Mouse (Mus musculus) T-helper 17 cell (primary cell): ENCODE results near the gene Traf7.

Experiments used
- in situ Hi-C, 2 experiments: fragments of 300-600 bp; cut with MboI, MseI; formaldehyde crosslinking; loops; 1 replicate in 1 of 2; 2 replicates in 1 of 2; pipeline ENCODE4 v1.15.1; 2025; ENCODE audit warnings: high pct_unique_total_duplicates in 2 of 2

Traf7 gene

GRCm38 (mm10) chr17:24546234-24546633, 18.5 kb upstream of the Traf7 start:
- in situ Hi-C loops, result no loop called here

GRCm38 (mm10) chr17:24545247-24545646, 17.5 kb upstream of the Traf7 start:
- in situ Hi-C loops, result no loop called here

DNA sequence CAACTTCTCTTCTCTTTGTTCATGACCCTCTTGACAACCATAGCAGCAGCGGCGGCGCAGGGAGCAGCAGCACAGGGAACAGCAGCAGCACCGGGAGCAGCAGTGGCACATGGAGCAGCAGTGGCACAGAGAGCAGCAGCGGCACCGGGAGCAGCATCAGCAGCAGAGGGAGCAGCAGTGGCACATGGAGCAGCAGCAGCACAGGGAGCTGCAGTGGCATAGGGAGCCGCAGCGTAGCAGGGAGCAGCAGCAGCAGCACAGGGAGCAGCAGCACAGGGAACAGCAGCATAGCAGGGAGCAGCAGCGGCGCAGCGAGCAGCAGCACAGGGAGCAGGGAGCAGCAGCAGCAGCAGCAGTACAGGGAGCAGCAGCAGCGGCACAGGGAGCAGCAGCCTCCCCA, 16.9 kb upstream of the Traf7 start:
- in situ Hi-C loops, result no loop called here

DNA sequence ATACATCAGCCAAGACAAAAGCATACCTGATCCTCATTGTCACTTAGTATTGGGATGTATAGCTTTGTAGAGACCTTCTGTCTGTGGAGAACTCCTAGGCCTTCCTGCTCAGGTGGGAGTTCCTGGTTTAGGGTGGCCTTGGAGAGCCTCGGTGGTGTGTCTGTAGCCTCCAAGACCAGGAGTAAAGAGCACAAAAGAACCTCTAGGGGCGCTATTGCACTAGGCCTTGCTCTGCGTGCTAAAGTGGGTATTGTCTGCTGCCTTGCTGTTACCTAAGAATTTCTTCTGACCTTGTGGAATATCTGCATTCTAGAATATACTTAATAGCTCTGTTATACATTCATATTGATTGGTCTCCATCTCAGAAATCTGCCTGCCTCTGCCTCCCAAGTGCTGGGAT, 12.6 kb upstream of the Traf7 start:
- in situ Hi-C loops, result no loop called here

DNA sequence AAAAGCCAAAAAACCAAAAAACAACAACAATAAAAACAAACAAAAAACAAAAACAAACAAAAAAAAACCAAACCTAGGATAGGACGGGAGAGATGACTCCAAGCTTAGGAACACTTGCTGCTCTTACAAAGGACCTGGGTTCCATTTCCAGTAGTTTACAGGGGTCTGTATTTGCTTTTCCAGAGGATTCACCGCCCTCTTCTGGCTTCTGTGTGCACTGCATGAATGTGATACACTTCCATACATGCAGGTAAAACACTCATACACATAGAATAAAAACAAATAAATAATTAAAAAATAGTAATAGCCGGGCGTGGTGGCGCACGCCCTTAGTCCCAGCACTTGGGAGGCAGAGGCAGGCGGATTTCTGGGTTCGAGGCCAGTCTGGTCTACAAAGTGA, 11.2 kb upstream of the Traf7 start:
- in situ Hi-C loops, result loop anchor here in 1 of 2 experiments (5.0 kb wide), 1 partner anchor 118 kb away; the partner anchor contains the start of gene Npw

GRCm38 (mm10) chr17:24537536-24537935, 9.8 kb upstream of the Traf7 start:
- in situ Hi-C loops, result loop anchor here in 1 of 2 experiments (5.0 kb wide), 1 partner anchor 120 kb away; the partner anchor contains the start of gene Npw

GRCm38 (mm10) chr17:24535300-24535699, 7.6 kb upstream of the Traf7 start:
- in situ Hi-C loops, result loop anchor here in 1 of 2 experiments (5.0 kb wide), 1 partner anchor 122 kb away; the partner anchor contains the start of gene Npw

DNA sequence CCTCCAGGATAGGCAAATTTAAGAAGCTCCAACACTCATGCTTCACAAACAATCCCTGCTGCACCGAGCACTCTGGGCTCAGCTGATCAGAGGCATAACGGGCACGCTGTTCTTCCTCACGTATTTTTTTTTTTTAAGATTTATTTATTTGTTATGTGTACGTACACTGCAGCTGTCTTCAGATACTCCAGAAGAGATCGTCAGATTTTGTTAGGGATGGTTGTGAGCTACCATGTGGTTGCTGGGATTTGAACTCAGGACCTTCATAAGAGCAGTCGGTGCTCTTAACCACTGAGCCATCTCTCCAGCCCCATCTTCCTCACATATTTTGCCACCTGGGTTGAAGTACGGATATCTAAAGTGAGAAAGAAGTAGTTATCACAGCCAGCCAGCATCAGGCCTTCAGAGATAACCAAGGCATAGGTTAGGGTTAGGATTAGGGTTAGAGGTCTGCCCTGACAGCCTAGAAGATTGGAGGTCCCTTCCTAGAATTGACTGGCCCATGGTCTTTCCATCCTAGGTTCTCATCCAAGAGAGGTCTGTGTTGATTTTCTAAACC, 6.5 kb upstream of the Traf7 start, which contains the start of gene Rab26:
Gene Rab26 (minus strand): TSS at position 51 of the 559 bp plus-strand sequence.
- in situ Hi-C loops, result no loop called here

DNA sequence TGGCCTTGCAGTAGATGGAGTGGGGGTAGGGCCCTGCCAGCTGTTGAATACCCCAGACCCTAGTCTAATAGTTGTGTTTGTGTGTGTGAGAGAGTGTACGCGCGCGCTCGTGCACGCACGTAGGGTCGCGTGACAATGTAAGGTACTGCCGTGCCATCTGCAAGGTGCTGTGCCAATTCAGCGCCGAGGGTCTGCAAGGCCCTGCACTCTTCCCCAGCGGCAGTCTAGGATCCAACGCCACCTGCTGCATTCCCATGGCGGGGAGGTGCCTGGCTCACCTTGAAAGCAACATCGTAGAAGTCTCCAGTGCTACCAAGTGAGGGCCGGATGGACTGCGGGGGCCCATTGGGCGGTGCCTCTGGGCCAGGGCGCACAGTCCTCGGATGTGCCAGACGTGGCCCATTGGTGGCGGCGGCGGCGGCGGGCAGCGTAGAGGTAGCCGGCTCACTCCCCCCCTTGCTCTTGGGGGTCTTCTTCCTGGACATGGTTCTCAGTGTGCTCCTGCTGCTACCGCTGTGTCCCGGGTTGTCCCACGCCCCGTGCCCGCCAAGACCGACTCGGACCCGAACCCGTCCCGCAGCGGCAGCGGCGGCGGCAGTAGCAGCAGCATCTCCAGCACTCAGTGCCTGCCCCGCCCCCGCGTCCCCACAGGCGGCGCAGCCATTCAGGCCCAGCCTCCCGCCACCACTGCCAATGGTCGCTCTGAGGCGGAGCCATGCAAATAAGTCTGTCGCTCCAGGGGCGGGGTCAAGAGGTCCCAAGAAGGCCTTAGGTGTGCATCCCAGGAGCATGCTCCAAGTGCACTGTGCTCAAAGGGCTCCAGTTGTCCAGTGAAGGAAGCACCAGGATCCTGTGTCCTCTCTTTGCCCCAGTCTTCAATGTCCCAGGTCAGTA, 5.6 kb upstream of the Traf7 start:
- in situ Hi-C loops, result no loop called here

- in situ Hi-C loops, result no loop called here
These were observed 4.3 kb upstream of the Traf7 start for GRCm38 (mm10) chr17:24532045-24532444.

GRCm38 (mm10) chr17:24531064-24531463, 3.3 kb upstream of the Traf7 start:
- in situ Hi-C loops, result no loop called here

- in situ Hi-C loops, result no loop called here
These were observed 2.8 kb upstream of the Traf7 start for GRCm38 (mm10) chr17:24530361-24531050.

- in situ Hi-C loops, result loop anchor here in 1 of 2 experiments (5.0 kb wide), 1 partner anchor 38 kb away; no protein-coding TSS in a partner anchor
These were observed 2.1 kb upstream of the Traf7 start for GRCm38 (mm10) chr17:24529883-24530282.

DNA sequence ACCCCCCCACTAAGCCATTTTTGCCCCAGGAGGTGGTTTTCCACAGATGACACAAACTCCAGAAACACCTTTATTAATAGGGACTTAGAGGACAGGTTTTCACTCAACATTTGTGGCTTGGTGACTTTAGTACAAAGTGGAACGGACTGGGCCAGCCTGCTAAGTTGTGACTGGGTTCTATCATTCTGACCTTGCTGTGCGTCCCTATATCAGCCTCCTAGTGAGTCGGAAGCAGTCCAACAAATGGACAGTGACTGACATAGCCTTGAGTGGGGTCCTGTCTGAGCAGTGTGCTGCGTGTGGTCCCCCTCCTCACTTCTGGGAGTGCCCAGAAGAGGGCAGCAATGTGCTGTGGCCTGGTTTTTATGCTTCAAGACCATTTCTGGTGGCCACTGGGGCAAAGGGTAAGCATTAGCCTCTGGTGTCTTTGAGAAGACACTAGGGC, 1.3 kb upstream of the Traf7 start:
- in situ Hi-C loops, result loop anchor here in 1 of 2 experiments (5.0 kb wide), 1 partner anchor 37 kb away; no protein-coding TSS in a partner anchor

DNA sequence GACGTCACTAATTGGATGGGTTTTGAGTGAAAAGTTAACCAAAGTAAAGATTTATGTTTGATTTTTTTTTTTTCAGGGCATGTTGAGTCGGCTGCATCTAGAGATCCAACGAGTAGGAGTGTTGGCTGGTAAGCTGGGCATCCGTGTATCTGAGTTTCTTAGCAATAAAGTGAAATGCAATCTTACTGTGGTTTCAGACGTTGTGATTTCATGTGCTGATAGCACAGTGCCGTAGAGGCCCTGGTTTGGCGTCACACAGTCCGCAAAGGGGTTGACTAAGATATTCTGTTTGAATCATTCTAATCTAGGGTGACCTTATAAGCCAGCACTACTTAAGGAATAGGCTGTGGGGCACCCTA, 801 bp upstream of the Traf7 start:
- in situ Hi-C loops, result loop anchor here in 1 of 2 experiments (5.0 kb wide), 1 partner anchor 36 kb away; no protein-coding TSS in a partner anchor

DNA sequence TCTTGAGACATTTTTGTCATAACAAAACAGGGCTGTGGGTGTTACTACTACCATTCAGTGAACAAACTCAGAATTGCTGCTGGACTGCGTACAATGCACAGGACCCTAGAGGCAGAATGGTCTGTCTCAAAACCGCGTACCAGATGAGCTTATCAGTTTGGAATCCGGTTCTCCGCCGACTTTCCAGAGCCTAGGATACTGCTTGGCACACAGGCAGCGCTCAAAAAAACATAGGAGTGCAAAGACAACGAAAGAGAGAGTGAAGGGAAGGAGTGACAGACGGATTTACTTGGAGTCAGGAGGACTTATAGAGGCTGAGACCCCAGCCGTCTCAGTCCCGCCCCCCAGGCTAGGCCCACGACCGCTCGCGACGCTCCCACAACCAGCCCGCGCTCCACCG, 423 bp downstream of the Traf7 start:
- in situ Hi-C loops, result loop anchor here in 1 of 2 experiments (5.0 kb wide), 1 partner anchor 35 kb away; no protein-coding TSS in a partner anchor

DNA sequence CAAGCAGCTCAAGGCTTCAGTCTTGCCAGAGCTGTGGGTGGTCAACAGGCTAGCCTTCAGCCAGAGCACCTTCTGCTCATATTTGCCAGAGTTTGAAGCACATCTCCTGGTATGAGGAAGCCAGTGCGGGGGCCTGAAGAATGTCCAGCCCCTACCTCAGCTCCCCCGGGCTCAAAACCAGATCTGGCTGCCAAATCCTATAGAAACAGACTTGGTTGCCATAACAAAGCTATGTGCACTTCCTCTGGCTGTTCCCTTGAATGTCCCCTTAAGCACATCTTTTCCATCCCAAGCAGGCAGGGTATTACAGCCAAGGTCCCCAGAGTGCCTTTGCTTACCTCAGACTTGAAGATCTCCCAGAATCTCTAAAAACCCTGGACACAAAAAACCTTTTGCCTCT, 3.0 kb downstream of the Traf7 start:
- in situ Hi-C loops, result loop anchor here (5.0 kb wide), 2 partner anchors 32 to 42 kb away; no protein-coding TSS in a partner anchor

- in situ Hi-C loops, result loop anchor here in 1 of 2 experiments (5.0 kb wide), 1 partner anchor 38 kb away; no protein-coding TSS in a partner anchor
These were observed 7.3 kb downstream of the Traf7 start for GRCm38 (mm10) chr17:24520450-24520849.

GRCm38 (mm10) chr17:24514270-24515257, 13.2 kb downstream of the Traf7 start:
- in situ Hi-C loops, result no loop called here

DNA sequence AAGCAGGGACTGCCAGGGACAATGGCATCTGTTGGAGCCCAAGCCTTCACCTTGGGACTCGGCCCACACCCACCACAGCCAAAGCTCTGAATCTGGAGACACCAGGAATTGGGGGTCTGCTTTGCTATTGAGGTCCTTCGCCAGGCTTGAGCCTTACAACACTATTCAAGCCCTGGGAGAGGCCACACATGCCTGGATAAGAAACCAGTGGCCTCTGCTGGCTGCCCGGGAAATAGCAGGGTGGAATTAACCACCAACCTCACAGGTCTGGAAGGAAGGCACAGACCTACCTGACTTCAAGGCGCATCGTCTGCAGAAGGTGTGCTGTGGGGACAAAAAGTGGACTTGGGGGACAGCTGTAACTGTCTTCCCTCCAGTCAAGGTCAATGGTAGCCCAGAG, 14.1 kb downstream of the Traf7 start:
- in situ Hi-C loops, result no loop called here
